Mouse (Mus musculus) testis, adult 2 months (tissue): Measurements from ENCODE around the gene Pitpnm1. TPM values are rescaled to one million over a fixed set of nuclear protein-coding genes. Genes with fewer than 3 reads are reported as not detected.
"Not testable (repeated sequence)": the region's sequence is repeated elsewhere in the genome, so short reads cannot be mapped to it uniquely, and the experiment has no call there.

Source experiments
- H3K27ac ChIP-seq: fragments of 200-500 bp; 2 replicates; pipeline ENCODE4 v1.5.1; 2012; ENCODE audit warnings: low read depth, low read length; ENCODE audit not compliant: control insufficient read depth, insufficient read depth
- H3K27me3 ChIP-seq: fragments of 200-500 bp; 2 replicates; pipeline ENCODE4 v1.6.1; 2012; ENCODE audit warnings: mild to moderate bottlenecking, low read length, moderate library complexity; ENCODE audit not compliant: control insufficient read depth, insufficient read depth
- H3K36me3 ChIP-seq: fragments of 200-500 bp; 2 replicates; pipeline ENCODE4 v1.6.1; 2012; ENCODE audit warnings: mild to moderate bottlenecking, low read length; ENCODE audit not compliant: control insufficient read depth, insufficient read depth
- H3K4me1 ChIP-seq: fragments of 200-500 bp; 2 replicates; pipeline ENCODE4 v1.6.1; 2012; ENCODE audit warnings: low read length; ENCODE audit not compliant: control insufficient read depth, insufficient read depth
- H3K4me3 ChIP-seq: fragments of 200-500 bp; 2 replicates; pipeline ENCODE4 v1.5.1; 2012; ENCODE audit warnings: low read depth, mild to moderate bottlenecking, low read length, moderate library complexity, mixed read lengths; ENCODE audit not compliant: control insufficient read depth
- CTCF ChIP-seq: fragments of 200-500 bp; IDR thresholded peaks from 2 replicates; pipeline ENCODE4 v1.5.1; 2012; ENCODE audit warnings: low read depth, mild to moderate bottlenecking, inconsistent platforms, low read length, moderate library complexity; ENCODE audit not compliant: control insufficient read depth, insufficient read depth, insufficient replicate concordance
- POLR2A ChIP-seq: fragments of 200-500 bp; IDR thresholded peaks from 2 replicates; pipeline ENCODE4 v1.6.1; 2012; ENCODE audit warnings: low read depth, mild to moderate bottlenecking, inconsistent platforms, low read length, moderate library complexity; ENCODE audit not compliant: control insufficient read depth
- polyA plus RNA-seq: library from polyadenylated mRNA; depleted of rRNA; stranded (reverse); fragments of >200 nt; gene quantifications from 2 replicates; pipeline ENCODE4 v1.2.3, GENCODE M21; 2012

Pitpnm1 gene
- polyA plus RNA-seq, 1 experiment = 31.9 TPM

DNA sequence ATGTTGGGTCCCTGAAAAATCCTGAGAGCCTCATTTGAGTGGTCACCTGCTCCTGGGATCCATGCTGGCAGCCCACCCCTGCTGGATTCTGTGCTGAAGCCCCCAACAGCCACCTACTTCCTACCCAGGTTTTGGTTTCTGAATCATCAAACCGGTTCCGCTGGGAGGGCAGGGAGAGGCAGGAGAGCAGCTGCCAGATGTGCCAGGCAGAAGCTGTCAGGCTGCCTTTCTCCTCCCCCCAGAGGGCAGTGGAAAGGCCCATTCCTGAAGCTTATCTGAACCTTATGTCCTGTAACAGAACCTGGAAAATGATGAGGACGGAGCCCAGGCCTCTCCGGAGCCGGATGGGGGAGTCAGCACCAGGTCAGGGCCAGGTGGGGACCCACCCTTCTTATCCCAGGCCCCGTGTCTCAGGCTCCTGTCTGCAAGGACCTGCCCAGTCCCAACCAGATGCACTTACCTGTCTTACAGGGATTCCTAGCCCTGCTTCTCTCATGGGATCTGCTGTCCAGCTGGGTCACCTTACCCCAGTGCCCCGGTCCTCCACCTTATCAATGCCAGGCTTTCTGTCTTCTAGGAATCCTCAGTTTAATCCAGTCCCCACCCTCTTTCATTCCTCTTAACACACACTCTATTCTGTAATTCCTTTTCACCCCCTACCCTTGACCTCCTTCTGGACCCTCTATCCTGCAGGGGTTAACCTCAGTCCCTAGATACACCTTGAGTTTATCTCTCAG, 27.1 kb downstream of the Pitpnm1 start:
- TF ChIP-seq POLR2A (no peak), CTCF (no peak)
- Histone ChIP-seq H3K36me3 (no peaks in the 10 kb centered on the region; the same call in 1 of the 2 replicates), H3K27ac (0 out of 2 replicates have a peak overlapping the region, but pooled peaks have one; percentile 67), H3K4me1 (peaks cover 12% of the 10 kb centered on the region), H3K27me3 (no peaks in the 10 kb centered on the region), H3K4me3 (peak overlapping the region; percentile 89)

DNA sequence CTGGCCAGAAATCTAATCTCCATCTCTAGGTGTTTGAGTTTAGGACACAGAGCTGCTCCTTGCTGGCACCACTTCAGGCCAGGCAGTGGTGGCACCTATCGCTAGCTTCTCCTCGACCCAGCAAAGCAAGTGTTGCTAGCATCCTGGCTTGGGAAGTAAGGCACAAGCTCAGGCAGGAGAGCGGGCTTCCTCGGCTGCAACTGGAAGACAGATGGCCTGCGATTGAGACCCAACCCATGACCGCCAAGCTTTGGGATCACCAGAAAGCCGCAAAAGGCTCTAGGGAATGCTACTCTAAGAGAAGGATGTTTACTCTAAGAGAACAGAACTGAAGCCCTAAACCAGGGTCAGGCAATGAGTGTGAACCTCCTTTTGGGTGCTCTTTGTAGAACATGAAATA, 29.7 kb downstream of the Pitpnm1 start:
- Histone ChIP-seq H3K4me1 (peaks cover 12% of the 10 kb centered on the region), H3K27me3 (no peaks in the 10 kb centered on the region), H3K4me3 (no peak overlapping the region), H3K27ac (no peak overlapping the region), H3K36me3 (no peaks in the 10 kb centered on the region; the same call in 1 of the 2 replicates)
- TF ChIP-seq CTCF = no peak
- no peak for TF ChIP-seq POLR2A

DNA sequence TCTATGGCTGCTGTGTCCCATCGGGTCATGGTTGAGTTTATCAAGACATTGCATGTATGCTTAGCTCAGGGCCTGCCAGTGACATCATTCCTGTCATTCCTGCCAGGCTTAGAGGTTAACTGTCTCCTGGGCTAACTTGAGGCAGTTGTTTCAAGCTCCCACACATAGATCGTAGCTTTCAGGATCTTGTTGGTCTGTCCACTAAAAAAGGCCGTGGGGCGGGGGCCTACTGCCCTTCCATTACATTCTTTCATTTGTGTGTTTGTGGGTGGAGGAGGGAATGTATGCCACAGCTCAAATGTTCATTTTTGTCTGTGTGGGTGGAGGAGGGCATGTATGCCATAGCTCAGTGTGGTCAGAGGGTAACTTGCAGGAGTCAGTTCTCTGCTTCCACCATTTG, 30.3 kb downstream of the Pitpnm1 start:
- Histone ChIP-seq H3K4me1 (peaks cover 12% of the 10 kb centered on the region), H3K4me3 (no peak overlapping the region), H3K36me3 (no peaks in the 10 kb centered on the region; the same call in 1 of the 2 replicates), H3K27ac (no peak overlapping the region), H3K27me3 (no peaks in the 10 kb centered on the region)
- TF ChIP-seq CTCF = no peak
- no peak for TF ChIP-seq POLR2A

DNA sequence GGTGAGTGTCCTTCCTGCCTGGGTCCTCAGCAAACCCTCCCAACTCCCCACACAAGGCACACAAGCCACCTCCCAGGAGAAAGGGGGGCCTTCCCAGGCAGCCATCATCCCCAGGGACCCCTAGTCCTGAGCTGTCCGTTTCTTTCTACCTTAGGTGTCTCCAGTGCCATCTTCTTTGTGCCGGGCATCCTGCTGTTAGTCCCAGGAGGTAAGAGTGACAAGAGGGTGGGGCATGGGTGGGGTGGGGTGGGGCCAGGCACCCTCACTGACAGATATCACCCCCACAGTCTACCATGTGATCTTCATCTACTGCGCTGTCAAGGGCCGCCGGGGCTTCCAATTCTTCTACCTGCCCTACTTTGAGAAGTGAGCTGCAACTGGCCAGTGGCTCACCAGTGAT, 31.3 kb downstream of the Pitpnm1 start:
- no peak overlapping the region for H3K27ac ChIP-seq
- no peak for TF ChIP-seq CTCF
- no peak for TF ChIP-seq POLR2A
- no peaks in the 10 kb centered on the region; the same call in 1 of the 2 replicates for H3K36me3 ChIP-seq
- H3K27me3 ChIP-seq = no peaks in the 10 kb centered on the region
- H3K4me1 ChIP-seq = peaks cover 8% of the 10 kb centered on the region
- H3K4me3 ChIP-seq = no peak overlapping the region

DNA sequence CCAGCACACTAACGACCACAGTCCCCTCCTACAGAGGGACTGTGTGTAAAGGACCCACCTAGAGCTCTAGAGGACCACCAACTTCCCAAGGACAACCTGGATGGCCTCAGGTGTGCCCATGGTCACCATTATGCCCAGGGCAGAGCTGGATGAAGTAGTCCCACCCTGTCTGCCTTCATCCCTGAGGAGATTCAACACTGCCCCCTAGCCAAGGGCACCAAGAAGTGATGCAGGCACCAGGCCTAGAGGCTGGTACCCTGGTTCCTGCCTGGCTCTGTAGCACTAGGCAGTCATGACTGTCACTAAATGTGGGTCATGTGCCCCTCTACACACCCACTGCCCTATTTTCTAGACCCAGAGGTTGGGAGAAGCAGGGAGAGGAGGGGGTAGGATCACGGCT, 32.0 kb downstream of the Pitpnm1 start:
- TF ChIP-seq CTCF (peak; percentile 9; the same call in 1 of the 2 replicates), POLR2A (no peak)
- H3K27me3 ChIP-seq = no peaks in the 10 kb centered on the region
- H3K4me3 ChIP-seq = no peak overlapping the region
- peaks cover 3% of the 10 kb centered on the region for H3K4me1 ChIP-seq
- H3K27ac ChIP-seq = no peak overlapping the region
- H3K36me3 ChIP-seq = no peaks in the 10 kb centered on the region; the same call in 1 of the 2 replicates

DNA sequence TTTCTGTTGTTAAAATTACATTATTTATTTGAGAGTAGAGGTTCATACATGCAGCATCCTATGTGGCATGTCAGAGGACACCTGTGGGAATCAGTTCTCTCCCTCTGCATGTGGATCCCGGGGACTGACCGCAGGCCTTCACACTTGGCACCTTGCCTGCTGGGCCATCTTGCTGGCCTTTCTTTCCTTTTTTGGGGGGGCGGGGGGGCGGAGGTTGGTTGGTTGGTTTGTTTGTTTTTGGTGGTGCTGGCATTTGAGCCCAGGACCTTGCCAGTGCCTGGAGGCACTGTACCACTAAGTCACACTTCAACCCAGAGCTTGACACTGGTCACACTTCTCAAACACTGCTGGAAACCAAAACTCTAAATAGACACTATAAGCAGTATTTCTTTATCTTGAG, 34.6 kb downstream of the Pitpnm1 start:
- Histone ChIP-seq H3K4me3 (no peak overlapping the region), H3K36me3 (no peaks in the 10 kb centered on the region; the same call in 1 of the 2 replicates), H3K27ac (no peak overlapping the region), H3K4me1 (no peaks in the 10 kb centered on the region), H3K27me3 (no peaks in the 10 kb centered on the region)
- TF ChIP-seq POLR2A (no peak), CTCF (no peak)

DNA sequence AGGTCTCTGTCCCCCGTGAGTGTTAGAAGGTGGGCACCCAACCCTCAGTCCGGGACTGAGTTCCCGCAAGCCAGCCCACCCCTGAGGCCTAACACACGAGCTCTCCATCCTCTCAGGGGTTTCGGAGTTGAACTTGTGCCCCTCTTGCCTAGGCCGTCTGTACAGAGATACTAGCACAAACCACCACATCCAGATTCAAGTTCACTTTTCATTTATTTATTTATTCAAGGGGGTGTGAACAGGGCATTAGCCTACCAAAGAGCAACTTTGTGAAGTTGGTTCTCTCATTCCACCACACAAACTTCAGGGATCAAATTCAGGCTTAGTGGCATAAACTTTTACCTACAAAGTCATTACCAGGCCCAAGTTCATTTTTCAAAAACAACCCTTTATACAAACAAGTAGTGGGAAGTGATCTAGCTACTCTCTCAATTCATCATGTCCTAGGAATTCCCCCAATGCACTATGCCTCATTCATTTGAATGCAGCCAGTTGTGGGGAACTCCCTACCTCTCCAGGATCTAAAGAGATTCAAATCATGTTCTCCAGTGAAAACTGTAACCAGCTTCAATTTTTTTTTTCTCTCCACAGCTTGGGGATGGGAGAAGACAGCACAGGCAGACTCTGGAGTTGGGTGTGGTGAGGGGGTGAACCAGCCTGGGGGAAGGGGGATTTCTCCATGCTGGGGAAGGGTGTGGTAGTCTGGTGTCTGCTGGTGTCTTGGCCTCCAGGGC, 35.6 kb downstream of the Pitpnm1 start:
- not testable (repeated sequence) for H3K4me1 ChIP-seq, H3K4me3 ChIP-seq, H3K36me3 ChIP-seq, H3K27ac ChIP-seq, H3K27me3 ChIP-seq
